Mouse (Mus musculus) activated CD4-positive, CD25-positive, alpha-beta regulatory T cell, adult 4 months (primary cell): ENCODE data around the gene Frem2. TPM values are rescaled to one million over a fixed set of nuclear protein-coding genes. Genes with fewer than 3 reads are reported as not detected.

Source experiments
- ATAC-seq: one replicate; pipeline ENCODE4 v1.8.0; 2017
- polyA plus RNA-seq, 2 experiments: library from polyadenylated mRNA; unstranded; fragments of 100-300 nt; shearing (Covaris generic); gene quantifications; one replicate each; pipeline ENCODE4 v1.2.1; 2017

Frem2 gene
- polyA plus RNA-seq, 2 experiments from 2014 or later: not detected

DNA sequence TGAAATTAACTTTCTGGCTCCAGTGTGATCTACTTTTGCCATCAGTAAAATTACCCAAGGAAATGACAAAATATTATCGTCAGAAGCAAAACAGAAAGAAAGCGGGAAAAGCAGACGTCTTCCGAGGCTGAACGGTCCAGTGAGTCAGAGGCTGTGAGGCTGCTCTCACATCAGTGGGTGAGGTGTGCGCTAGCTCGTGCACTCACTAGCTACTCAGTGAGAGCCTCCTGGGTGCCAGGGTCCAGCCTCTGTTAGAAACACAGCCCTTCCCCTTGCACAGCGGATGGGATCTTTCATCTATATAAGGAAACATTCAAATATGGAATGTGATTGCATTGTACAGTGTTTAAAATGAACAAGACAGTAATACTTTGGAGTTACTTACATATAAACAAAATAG lies 36.8 kb downstream of the Frem2 start:
- ATAC-seq: no peak

DNA sequence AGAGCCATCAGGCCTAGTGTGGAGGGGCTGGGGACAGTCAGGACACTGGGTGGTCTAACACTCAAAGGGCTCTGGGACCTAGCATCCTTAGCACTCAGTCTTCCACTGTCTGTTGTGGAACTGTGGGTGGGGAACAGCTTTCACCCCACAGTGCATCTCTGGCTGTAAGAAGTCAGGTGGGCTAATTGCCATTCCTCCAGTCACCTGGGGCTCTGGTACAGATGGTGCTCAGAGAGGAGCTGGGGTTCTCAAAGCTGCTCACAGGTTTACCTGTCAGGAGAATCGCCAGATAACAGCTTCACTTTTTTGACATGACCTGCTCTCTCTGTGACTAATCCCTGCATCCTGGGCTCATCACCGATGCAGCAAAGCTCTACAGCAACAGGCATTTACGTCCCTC lies 46.0 kb downstream of the Frem2 start:
- ATAC-seq: no peak

DNA sequence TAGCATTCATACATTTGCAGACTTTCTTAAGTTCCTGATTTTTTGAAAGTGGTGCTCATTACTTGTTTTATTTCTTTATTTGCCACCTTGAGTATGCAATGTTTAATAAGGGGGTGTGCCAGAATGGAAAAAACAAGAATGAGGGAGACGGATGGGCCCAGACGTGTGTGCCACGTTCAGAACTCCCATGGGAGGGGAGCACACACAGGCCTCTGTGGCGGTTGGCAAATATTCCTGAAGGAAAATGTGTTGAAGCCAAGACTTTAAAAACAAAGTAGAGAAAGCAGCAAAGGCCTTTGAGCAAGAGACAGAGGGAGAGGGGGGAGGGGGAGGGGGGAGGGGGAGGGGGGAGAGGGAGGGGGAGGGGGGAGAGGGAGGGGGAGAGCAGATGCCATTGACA lies 47.3 kb downstream of the Frem2 start:
- ATAC-seq: no peak

DNA sequence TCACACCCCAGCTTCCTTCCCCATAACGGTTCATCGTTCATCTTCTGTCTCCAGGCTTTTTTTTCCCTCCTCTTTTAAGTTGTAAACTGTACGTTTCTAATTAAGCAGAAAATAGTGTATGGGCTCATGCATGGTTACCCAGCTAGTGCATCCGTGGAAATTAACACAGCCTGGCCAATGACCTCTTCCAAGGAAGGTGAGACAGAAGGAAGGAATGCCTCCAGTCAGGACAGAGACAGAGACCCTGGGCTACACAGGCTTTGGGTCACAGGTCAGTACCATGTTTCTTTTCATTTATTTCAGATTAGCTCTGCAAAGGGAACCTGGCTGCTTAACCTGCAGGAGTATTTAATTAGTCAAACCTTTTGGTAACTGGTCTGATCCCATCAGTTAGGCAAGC lies 57.0 kb downstream of the Frem2 start:
- no peak for ATAC-seq

DNA sequence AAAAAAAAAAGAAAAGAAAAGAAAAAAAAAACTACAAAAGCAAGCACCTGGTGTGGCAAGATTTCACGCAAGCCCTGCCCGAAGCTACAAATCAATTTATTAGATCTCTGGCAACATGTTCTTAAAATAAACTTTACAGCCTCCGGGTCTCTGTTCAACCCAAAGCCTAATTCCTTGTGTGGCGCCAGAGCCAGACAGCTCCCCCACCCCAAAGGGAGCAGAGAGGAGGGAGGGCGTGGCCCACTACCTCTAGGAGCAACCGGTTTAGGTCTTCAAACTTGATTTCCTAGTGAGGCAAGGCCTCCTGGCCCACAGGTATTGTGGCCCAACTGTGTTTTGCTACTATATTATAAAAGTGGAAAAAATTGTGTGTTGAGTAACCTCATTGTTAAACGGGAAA lies 57.8 kb downstream of the Frem2 start:
- ATAC-seq: no peak

DNA sequence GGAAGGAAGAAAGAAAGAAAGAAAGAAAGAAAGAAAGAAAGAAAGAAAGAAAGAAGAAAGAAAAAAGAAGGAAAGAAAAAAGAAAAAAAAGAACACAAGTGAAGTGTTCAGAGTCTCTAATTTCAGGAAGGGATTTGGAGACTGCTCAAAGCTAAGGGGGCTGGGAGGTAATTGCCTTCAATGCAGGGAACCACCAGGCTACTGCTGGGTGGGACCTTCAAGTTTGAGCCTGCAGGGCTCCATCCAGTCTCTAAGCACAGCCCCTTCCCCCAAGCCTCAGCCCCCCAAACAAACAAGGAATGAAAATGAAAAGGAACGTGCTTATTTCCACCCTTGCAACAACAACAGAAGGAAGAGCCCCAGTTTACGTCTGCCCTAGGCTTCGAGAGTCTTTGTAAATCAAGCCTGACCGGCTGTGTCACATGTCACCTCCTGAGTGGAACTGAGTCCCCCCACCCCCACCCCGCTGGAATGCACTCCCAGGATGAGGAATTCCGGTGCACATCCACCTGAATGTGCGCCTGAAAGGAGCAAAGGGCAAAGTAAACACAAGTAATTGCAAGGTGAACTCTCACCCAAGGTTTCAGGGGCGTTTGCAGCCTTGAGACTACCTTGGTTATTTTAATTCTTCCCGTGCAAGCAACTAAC lies 58.9 kb downstream of the Frem2 start:
- no peak for ATAC-seq

DNA sequence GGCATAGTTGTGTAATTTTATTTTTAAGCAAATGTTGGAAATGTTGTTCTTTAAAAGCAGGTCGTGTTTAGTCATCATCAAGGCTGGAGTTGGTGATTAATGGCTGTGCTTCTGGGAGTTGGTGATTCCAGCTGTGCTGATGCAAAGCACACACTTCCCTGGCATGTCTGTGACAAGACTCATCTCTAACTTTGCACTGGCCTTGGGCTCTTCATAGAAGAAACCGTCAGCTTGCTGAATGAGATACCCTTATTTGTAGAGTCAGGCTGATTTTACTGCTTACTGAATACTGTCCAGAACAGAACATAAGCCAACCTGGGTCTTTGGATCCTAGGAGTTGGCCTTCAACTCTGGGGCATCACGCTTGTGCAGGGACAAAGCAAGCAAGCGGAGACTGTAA lies 62.7 kb downstream of the Frem2 start:
- ATAC-seq: no peak

DNA sequence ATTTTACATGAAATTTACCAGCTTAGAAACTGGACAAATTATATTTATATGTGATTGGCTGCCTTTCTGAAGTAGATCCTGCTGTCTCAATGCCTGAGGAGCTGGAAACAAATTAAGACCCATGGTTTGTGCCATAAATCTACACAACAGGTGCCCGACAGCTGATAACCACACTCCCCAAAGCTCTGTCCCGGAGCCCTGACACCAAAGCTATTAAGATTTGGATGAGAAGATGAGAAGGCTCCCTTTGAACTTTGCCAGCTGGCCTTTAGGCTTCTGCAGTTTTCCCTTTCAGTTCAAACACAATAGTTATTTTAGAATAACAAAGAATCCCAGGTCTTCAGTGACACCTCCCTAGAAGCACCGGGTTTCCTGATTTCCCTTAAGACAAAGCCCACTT lies 63.4 kb downstream of the Frem2 start:
- ATAC-seq: no peak

DNA sequence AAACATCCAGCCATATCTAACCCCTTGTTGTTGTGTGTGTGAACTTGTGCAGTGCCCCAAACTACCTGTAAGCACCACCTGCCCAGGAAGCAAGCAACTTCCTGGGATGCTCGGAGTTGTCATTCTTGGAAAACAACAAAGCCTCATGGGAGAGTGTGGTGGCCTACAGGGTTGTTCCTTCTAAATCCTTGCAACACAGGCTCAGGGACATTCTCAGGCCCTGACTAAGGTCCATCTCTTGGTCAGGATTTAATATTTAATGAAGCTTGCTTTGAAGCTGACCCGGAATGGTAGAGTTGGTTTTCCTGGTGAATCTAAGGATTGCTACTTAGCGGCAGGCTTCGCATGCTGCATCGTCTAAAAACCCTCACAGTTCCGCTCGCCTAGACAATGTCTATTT lies 65.1 kb downstream of the Frem2 start:
- no peak for ATAC-seq

DNA sequence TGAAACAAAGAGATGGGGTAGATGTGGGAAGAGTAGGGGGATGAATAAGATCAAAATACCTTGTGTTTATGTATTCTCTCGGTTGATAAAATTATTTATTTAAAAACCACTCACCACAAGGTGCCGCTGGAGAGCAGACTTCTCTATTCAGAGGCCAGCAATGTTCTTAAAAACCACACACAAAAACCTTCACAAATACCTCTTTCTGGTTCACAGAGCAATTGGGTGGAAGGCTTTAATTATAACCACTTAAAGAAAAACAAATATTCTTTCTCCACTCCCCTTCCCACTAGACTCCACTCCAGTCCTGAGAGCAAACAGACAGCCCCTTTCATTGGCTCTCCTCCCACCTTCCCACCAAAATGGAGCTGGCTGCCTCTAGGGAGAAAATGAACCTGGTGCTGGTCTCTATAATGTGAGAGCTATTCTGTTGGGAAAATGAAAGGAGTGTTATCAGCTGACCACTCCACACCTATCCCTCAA lies 67.0 kb downstream of the Frem2 start:
- ATAC-seq: no peak

DNA sequence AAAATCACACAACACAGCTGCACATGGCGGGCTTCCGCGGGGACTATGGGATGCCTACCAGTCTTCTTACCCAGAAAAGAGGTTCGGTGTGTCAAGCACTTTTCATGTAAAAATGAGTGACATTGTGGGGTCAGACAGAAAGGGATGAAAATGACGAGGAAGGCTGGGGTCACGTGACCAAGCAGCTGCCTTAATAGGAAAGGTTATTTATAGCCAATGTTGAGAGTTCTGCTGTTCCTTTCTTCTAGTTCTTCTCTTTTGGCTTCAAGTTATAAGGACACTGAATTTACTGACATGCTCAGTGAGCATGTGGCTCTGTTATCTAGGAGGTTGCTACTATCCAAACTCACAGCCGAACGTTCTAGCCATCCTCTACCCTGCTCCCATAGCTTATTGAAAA lies 73.9 kb downstream of the Frem2 start:
- ATAC-seq: no peak

DNA sequence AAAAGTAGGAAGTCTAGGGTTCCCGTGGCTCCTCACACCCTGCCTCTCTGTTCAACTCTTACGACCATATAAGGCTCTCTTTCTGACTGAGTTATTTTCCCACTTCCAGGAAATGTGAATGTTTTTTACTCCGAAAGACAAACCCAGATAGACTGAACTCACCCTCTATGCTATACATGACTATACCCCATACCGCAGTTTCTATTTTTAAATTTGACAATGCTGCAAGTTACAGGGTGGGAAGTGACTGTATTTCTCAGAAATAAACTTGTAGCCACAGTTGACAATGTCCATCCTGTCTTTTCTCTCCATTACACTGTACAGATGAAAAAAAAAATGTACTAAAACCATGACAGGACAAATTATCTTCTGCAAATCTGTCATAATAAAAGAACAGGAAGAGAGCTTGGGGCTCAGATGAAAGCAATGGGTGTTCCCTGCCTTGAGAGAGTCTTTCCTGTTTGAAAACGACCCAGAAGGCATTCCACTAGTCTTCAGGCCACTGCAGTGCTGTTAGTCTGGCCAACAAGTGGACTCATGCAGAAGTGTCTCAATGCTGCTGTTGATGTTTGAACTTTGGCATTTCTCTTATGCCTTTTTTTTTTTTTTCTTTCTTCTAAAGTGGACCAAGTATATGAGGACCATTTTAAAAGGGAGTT lies 76.4 kb downstream of the Frem2 start:
- no peak for ATAC-seq

DNA sequence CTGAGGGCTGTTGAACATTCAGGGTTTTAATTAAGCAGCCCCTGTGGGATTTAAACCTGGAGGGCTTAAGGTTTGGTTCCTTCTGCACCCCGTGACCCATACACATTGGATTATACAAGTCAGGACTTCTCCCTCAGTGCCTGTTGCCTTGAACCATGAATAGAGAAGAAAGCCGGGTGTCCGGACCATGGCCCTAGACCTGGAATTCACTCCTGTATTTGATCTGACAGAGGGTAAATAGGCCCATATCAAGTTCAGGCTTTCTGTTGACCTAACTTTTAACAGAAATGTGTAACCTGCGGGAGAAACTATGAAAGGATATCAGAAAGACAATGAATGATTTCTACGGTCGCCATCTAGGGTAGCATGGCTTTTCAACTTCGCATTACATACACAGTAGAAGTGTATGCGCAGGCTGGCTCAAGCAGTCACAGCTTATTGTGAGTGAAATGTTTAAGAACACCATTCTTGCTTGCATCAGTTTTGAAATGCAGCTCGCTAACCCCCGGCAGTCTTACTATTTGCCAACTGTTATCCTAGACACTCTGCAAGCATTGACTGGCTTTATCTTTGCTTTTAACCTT lies 77.9 kb downstream of the Frem2 start:
- no peak for ATAC-seq

DNA sequence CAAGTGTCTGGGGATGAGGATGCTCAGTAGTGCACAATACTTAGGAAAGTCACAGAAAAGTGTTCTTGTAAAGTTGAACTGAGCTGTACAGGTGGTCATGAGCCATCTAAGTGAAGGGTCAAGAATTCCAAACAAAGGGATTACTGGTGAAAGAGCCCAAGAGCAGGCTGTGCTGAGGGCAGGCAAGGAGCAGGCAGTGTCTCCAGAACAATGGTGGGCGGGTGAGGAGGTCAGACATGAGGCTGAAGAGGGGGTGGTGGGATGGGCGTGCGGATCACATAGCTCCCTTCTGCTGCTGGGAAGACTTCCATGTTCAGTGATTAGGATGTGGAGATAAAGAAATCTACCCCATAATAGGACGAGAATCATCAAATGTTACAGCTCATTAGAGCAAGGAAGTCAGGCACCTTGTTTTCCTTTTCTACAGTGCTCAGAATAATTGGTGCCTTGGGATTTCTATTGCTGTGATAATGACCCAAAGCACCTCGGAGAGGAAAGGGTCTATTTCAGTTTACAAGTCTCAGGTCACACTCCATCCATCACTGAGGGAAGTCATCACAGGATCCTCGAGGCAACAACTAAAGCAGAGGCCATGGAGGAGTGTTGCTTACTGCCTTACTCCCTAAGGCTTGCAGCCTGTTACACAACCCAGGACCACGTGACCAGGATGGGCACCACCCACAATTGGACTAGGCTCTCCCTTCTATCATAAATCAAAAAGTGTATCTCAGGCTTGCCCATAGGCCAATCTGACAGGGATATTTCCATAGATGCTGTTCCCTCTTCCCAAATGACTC lies 80.6 kb downstream of the Frem2 start:
- ATAC-seq: no peak

DNA sequence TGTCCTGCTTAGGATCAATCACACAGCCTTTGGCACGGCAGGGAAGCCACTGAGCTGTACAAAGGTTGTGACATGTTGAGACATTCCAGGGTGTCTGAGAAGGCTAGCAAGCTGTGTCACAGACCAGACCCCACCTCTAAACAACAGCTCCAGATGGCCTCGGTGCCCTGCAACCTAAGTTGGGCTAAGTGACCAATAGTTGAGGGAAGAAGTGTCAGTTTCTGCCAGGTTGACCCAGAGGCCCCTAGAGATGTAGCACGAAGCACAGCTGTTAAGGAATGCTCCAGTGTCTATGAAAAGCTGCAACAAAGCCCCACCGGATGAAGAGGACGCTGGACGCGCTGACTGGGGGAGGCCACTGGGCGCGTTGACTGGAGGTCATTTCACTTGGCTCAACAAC lies 83.0 kb downstream of the Frem2 start:
- no peak for ATAC-seq

DNA sequence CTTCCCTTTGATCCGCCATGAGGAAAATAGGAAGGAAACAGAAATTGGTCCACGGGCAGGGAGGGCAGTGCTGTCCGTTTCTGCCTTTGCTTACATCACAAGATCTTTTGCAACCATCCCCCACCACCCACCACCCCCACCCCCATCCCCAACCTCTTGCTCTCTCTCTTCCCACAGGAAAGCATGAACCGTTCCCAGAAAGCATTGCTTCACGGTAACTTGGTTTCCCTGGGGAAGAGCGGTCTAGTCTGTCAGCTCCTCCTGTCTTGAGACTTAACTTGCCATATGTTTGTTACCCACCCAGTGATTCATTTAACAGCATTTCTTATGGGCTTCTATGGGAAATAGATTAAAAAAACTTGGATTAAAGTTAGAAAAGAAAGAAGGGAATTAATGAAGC lies 85.5 kb downstream of the Frem2 start:
- no peak for ATAC-seq

DNA sequence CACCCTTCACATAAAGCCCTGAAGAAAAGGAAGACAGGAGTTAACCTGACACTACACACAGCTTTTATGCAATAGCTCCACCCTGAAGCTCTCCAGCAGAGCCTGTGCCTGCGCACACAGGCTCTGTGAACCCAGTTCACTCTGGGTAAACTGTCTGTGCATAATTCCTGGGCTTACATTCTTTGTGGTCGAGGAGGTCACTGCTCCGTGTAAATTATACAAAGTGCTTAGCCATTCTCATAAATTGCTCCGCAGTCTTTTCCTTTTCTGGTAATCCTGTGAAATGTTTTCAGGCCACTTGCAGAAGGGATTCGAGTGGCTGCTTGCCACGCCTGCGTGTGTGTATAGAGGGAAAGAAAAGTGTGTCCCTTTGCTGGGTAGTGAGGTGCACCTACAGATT lies 92.6 kb downstream of the Frem2 start:
- ATAC-seq: no peak

DNA sequence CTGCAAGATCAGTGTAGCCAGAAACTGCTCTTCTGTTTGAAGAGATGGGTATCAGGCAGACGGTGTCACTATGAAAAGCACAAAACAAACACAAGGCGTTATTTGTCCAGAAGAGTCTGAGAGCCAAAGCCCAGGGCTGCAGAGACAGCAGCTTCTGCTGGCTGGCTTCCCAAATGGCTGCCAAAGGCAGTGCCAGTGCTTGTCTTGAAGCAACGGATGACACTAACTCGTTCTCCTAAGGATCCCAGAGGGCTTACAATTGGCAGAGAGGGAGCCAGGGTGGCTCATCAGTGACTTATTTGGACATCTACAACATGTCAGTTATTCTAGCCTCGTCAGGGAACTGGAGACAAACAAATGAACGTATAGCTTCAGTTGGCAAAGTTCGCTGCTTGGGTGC lies 93.4 kb downstream of the Frem2 start:
- no peak for ATAC-seq

DNA sequence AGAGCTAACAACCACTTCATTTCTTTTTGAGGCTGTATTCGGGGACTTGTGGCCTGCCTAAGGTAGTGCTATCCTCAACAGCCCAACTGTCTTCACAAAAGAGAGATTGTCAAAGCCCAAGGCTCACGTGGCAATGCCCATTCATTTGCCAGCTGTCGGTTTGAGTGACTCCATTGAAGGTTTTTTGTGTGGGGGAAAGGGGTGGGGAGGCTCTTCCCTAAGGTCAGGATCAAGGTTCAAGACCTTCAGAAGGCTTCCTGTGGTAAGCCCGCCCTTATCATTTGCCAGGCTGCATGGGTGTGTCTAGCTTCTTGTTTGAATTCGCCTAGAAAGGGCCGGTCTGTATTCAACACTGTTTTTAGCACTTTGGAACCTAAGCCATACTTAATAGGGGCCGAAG lies 95.3 kb downstream of the Frem2 start:
- ATAC-seq: no peak

DNA sequence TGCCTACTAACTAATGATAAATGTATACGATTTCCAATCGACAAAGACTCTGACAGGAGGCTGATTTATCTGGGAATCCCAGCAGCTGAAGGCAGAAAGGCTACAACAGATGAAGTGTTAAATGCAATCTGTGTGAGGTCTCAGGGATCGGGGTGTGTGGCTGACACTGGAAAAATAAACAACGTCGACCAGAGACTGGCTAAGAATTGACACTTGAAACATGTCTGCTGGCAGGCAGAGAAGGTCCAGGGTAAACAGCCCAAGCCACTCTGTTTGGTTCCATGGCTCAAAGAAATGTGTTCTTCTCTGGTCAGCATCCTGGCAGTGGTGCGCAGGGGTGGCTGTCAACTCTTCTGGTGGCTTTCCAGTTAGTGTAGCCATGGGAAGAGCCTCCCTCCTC lies 98.1 kb downstream of the Frem2 start:
- ATAC-seq: no peak

DNA sequence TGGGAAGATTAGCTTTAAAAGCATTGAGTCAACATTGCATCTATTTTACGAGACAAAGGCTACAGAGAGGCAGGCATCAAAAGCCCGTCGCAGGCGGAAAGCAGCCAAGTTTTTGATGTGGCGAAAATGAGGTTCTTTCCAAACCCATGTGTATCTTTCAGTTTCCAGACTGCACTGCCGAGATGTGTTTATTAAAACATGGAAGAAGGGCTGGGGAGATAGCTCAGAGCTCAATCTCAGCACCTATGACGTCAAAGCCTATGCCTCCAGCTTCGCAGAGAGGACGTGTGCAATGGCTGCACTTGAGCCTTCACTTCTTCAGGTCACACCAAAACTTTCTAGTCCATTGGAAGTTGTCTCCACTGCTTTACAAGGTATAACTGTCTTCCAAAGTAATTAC lies 98.9 kb downstream of the Frem2 start:
- ATAC-seq: no peak

DNA sequence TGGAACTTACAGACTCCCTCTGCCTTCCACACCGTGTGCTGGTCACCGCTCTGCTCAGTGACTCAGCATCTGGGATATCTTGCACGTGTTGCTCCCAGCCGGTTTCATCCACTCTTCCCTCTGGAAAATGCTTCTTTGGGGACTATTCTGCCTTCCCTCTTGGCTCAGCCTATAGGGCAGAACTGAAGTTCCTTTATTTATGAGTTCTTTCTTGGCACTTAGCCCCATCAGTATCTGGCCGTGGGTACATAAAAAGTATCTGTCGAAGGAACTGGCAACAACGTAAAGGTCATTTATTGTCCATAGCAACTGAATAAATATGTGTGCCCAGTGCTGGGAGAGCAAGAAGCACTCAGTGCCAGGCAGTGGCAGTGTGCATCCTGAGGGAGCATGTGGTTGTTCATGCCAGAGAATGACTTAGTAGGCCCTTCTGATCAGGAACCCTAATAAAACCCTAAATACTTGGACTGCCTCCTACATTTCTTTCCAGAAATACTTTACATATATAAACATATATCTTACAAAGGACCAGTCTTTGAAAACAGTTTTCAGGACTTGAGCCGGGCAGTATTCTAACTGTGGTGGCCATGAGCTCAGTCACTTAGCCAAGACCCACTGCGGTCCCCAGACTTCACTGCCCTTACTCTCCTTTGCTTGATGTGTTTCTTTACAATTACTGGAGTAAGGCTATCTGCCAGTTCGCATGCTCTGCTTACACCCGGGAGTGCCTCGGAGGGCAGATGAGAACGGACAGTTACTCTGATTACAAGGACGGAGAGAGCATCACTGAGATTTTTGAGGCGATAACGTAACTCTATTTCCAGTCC lies 99.6 kb downstream of the Frem2 start:
- no peak for ATAC-seq
